Mouse (Mus musculus) heart, embryonic 11.5 days (tissue): Measurements from ENCODE around the gene Fibp. TPM values are rescaled to one million over a fixed set of nuclear protein-coding genes. Genes with fewer than 3 reads are reported as not detected.

Experiments
- ATAC-seq: fragments of 200-750 bp; cut with Nextera tagmentation; replicated peaks from 2 replicates; pipeline ENCODE4 v1.8.0; 2017; ENCODE audit warnings: moderate library complexity; ENCODE audit not compliant: insufficient number of reproducible peaks, low FRiP score, low TSS enrichment
- H3K27ac ChIP-seq: fragments of 300-500 bp; sonication (generic); 2 replicates; pipeline ENCODE4 v1.5.1; 2014; ENCODE audit warnings: mild to moderate bottlenecking, low read depth, low read length
- H3K27me3 ChIP-seq: fragments of 300-500 bp; sonication (generic); 2 replicates; pipeline ENCODE4 v1.6.1; 2014; ENCODE audit warnings: mild to moderate bottlenecking, low read length, mixed read lengths; ENCODE audit not compliant: control insufficient read depth, insufficient read depth
- H3K36me3 ChIP-seq: fragments of 300-500 bp; sonication (generic); 2 replicates; pipeline ENCODE4 v1.6.1; 2014; ENCODE audit warnings: mild to moderate bottlenecking, low read length, moderate library complexity, mixed read lengths; ENCODE audit not compliant: control insufficient read depth, insufficient read depth
- H3K4me1 ChIP-seq: fragments of 300-500 bp; sonication (generic); 2 replicates; pipeline ENCODE4 v1.6.1; 2014; ENCODE audit warnings: low read length; ENCODE audit not compliant: control insufficient read depth, insufficient read depth
- H3K4me2 ChIP-seq: fragments of 300-500 bp; sonication (generic); 2 replicates; pipeline ENCODE4 v1.6.1; 2014; ENCODE audit warnings: mild to moderate bottlenecking, moderate library complexity
- H3K4me3 ChIP-seq: fragments of 300-500 bp; sonication (generic); 2 replicates; pipeline ENCODE4 v1.5.1; 2014; ENCODE audit warnings: low read depth, low read length
- H3K9ac ChIP-seq: fragments of 300-500 bp; sonication (generic); 2 replicates; pipeline ENCODE4 v1.6.1; 2014; ENCODE audit warnings: mild to moderate bottlenecking, low read depth, low read length, moderate library complexity
- H3K9me3 ChIP-seq: fragments of 300-500 bp; sonication (generic); replicated peaks from 2 replicates; pipeline ENCODE4 v1.6.1; 2016; ENCODE audit warnings: low read length; ENCODE audit not compliant: control insufficient read depth
- WGBS: fragments of 180-500 bp; shearing (Covaris S2); extraction: QIAGEN DNeasy Blood & Tissue Kit; methylation state at CpG from one replicate; pipeline ENCODE4 v1.1.7; 2014; ENCODE audit not compliant: insufficient replicate concordance; 5-methylcytosine and 5-hydroxymethylcytosine counted together
- polyA plus RNA-seq: library from polyadenylated mRNA; unstranded; fragments of >200 nt; fragmentation: Nextera tagmentation; extraction: Ambion mirVana; gene quantifications from 2 replicates; pipeline ENCODE4 v1.2.1, GENCODE M21; 2014

Fibp gene
- polyA plus RNA-seq, 1 experiment from 2014 or later: 73.6 TPM

GRCm38 (mm10) chr19:5444371-5444908, 16.0 kb upstream of the Fibp start:
- Histone ChIP-seq H3K27ac (no peak overlapping the region), H3K9ac (no peak overlapping the region), H3K27me3 (peaks cover 45% of the 10 kb centered on the region), H3K9me3 (peaks cover 4% of the 10 kb centered on the region), H3K4me3 (no peak overlapping the region), H3K36me3 (no peaks in the 10 kb centered on the region), H3K4me2 (no peak overlapping the region), H3K4me1 (peaks cover 19% of the 10 kb centered on the region)
- ATAC-seq: no peak
- WGBS: 63% methylated on average over 9 of the region's 9 CpGs

DNA sequence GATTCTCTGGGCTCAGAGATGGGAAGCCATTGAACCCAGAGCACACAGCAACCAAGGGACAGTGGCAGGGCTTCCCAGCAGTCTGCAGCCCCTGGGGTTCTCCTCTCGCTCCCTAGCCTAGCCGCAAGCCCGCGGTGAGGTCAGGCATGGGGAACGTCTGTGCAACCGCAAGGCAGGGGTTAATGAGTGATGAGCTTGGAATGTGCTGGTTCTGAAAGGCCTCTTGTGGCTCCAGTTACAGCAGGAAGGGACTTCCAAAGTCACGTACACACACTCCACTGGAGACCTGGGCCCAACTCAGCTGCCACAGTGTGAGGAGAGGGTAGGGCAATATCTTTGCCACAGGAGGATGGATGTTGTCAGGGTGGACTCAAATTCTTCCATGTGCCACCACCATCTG, 15.5 kb upstream of the Fibp start:
- no peaks in the 10 kb centered on the region for H3K36me3 ChIP-seq
- no peak overlapping the region for H3K27ac ChIP-seq
- H3K4me3 ChIP-seq: no peak overlapping the region
- peaks cover 4% of the 10 kb centered on the region for H3K9me3 ChIP-seq
- H3K4me1 ChIP-seq: peaks cover 19% of the 10 kb centered on the region
- H3K27me3 ChIP-seq: peaks cover 48% of the 10 kb centered on the region
- no peak overlapping the region for H3K9ac ChIP-seq
- no peak for ATAC-seq
- WGBS: 27% methylated on average over 7 of the region's 7 CpGs
- no peak overlapping the region for H3K4me2 ChIP-seq

DNA sequence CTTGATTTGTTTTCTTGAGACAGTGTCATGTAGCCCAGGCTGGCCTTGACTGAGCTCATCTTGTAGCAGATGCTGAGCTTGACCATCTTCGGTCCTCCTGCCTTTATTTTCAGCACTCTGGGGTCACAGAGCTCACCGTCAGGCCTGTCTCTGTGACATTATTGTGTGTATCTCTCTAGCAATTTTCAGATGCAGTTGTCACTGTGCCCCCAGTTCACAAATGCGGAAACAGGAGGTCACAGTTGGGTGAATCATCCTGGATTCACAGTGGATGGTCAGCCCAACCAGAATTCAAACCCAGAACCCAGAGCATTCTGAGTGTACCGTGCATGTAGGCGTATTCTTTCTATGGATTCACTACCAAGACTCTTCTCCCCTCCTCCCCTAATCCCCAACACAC, 14.7 kb upstream of the Fibp start:
- Histone ChIP-seq H3K9me3 (no peaks in the 10 kb centered on the region), H3K4me3 (no peak overlapping the region), H3K4me2 (no peak overlapping the region), H3K27ac (no peak overlapping the region), H3K36me3 (no peaks in the 10 kb centered on the region), H3K27me3 (peaks cover 53% of the 10 kb centered on the region), H3K9ac (no peak overlapping the region), H3K4me1 (peaks cover 21% of the 10 kb centered on the region)
- WGBS: 85% methylated on average over 5 of the region's 5 CpGs
- no peak for ATAC-seq

DNA sequence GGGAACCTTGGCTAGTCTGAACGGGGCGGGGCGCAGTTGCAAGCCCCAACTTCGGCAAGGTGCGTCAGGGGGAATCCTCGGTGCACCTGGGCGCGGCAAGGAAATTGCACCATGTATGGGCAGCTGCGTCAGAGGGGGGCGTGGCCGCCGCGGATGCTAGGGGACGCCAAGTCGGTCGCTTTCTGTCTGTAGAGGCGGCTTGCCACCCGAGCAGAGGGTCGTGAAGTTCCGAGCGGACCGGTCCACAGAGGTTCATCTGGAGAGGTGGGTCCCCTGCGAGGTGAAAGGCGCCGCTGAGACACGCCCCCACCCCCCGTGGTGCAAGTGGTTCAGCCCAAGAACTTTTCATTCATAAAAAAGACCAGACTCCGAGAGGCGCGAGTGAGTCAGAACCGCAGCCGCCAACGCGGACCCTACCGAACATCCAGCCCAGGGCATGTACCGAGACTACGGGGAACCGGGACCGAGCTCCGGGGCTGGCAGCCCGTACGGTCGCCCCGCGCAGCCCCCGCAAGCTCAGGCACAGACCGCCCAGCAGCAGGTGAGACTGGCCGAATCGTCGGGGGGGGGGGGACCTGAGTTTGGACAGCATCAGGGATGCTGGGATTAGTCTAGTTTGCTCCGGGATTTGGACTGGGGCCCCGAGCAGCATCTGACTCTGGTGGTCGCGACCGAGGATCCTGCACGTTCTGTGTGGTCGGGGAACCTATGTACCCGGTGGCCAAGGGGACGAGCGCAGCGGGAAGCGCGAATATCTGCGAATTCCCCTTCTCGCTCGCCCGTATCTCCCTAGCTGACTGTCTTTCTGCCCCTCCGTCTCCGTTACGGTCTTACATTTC, 12.7 kb upstream of the Fibp start, which contains the start of gene Fosl1:
Gene Fosl1, plus strand, starts transcription at position 33 of the 839 bp plus-strand sequence.
- peak; percentile 53; the same call in 1 of the 2 replicates for ATAC-seq
- Histone ChIP-seq H3K27me3 (peaks cover 53% of the 10 kb centered on the region), H3K4me1 (peaks cover 21% of the 10 kb centered on the region), H3K4me2 (peak within 1 kb of the TSS; percentile 92), H3K27ac (no peak within 1 kb of the TSS), H3K36me3 (no peaks in the 10 kb centered on the region), H3K9me3 (no peaks in the 10 kb centered on the region), H3K9ac (peak within 1 kb of the TSS; percentile 50), H3K4me3 (peak within 1 kb of the TSS; percentile 57)
- WGBS: 1% methylated on average over 66 of the region's 70 CpGs

DNA sequence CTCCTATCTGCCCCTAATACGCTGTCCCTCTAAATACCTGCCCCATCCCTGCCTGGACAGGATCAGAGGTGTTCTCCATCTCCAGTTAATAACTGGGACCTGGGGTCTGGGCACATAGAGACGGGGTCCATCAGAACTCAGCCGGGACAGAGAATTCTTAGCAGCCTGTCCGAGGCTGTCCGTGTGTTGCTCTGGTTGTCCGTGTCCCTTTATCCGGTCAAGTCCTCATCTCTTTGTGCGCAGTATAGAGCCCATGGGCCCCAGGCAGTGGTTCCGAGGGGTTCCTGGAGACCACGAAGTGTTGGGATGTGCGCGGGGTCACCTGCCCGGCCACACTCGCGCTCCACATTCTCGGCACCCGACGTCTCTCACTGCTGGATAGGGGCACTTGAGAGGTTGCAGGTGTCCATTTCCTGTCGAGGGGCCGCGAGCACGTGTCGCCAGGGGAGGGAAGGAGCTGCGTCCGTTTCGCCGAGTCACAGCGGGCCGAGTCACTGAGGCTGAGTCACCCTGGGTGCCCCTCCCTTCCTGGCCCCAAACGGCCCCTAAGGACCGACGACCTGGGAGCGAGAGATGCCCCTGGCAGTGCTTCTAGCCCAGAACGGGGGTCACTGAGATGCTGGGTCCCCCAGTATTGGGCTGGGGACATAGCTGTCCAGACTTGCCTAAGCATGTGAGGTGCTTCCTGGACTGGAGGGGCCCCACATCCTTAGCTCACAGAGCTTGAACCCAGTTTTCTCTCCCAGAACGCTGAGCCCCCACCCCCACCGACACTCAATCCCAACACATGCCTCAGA, 11.9 kb upstream of the Fibp start:
- WGBS: 7% methylated on average over 30 of the region's 36 CpGs
- Histone ChIP-seq H3K27me3 (peaks cover 53% of the 10 kb centered on the region), H3K4me2 (peak overlapping the region; percentile 92), H3K4me3 (peak overlapping the region; percentile 57), H3K9ac (peak overlapping the region; percentile 50; the same call in 1 of the 2 replicates), H3K36me3 (no peaks in the 10 kb centered on the region), H3K4me1 (peaks cover 21% of the 10 kb centered on the region), H3K27ac (no peak overlapping the region), H3K9me3 (no peaks in the 10 kb centered on the region)
- peak; percentile 53; the same call in 1 of the 2 replicates for ATAC-seq

DNA sequence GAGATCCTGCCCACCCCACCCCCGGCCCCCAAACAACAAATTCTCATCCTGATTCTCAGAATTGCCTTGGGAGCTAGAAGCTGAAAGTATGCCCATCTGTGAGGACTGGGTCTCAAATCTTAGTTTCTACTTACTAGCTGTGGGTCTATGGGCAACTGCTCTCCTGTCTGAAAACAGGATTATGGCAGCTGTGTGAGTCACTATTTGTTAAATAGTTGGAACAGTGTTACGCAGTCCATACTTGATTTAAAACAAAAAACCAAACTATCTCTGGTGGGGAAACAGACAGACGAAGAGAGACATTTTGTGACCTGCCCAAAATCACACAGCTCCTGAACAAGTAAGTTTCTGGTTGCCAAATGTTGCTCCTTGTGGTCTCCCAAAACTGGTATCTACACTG, 10.7 kb upstream of the Fibp start:
- no peak overlapping the region for H3K4me3 ChIP-seq
- H3K27me3 ChIP-seq: peaks cover 48% of the 10 kb centered on the region
- H3K4me2 ChIP-seq: no peak overlapping the region
- H3K36me3 ChIP-seq: no peaks in the 10 kb centered on the region
- H3K9me3 ChIP-seq: no peaks in the 10 kb centered on the region
- ATAC-seq: no peak
- H3K27ac ChIP-seq: no peak overlapping the region
- H3K9ac ChIP-seq: no peak overlapping the region
- peaks cover 21% of the 10 kb centered on the region for H3K4me1 ChIP-seq
- WGBS: 77% methylated on average over 3 of the region's 3 CpGs

- Histone ChIP-seq H3K9me3 (no peaks in the 10 kb centered on the region), H3K36me3 (no peaks in the 10 kb centered on the region), H3K4me1 (peaks cover 36% of the 10 kb centered on the region), H3K9ac (no peak overlapping the region), H3K4me3 (no peak overlapping the region), H3K27ac (no peak overlapping the region), H3K27me3 (peaks cover 35% of the 10 kb centered on the region), H3K4me2 (no peak overlapping the region)
- ATAC-seq: no peak
- 70% methylated on average over 6 of the region's 6 CpGs for WGBS
Measured at GRCm38 (mm10) chr19:5451766-5452165, 8.6 kb upstream of the Fibp start.

GRCm38 (mm10) chr19:5455037-5455436, 5.4 kb upstream of the Fibp start:
- no peaks in the 10 kb centered on the region for H3K9me3 ChIP-seq
- peak overlapping the region; percentile 100 for H3K4me2 ChIP-seq
- ATAC-seq: no peak
- H3K4me3 ChIP-seq: peak overlapping the region; percentile 87
- 59% methylated on average over 12 of the region's 12 CpGs for WGBS
- H3K4me1 ChIP-seq: peaks cover 21% of the 10 kb centered on the region
- H3K36me3 ChIP-seq: no peaks in the 10 kb centered on the region
- H3K27me3 ChIP-seq: peaks cover 5% of the 10 kb centered on the region; the same call in 1 of the 2 replicates
- peak overlapping the region; percentile 95; the same call in 1 of the 2 replicates for H3K9ac ChIP-seq
- H3K27ac ChIP-seq: no peak overlapping the region
